Mouse (Mus musculus): ENCODE results near the gene Pebp1.
A peak's percentile ranks its signal among the peaks of the same experiment; 100 is the strongest.

Gene Pebp1

GRCm38 (mm10) chr5:117295011-117295410 is 7.6 kb upstream of the Pebp1 start:
- TF ChIP-seq GATA4 (IDR thresholded peaks at IDR 0.05; ENCODE audit: insufficient replicate concordance, low read length): peak; percentile 39; the same call in 1 of the 2 replicates

GRCm38 (mm10) chr5:117292547-117292946 is 5.1 kb upstream of the Pebp1 start:
- no peak for TF ChIP-seq GATA4 (IDR thresholded peaks at IDR 0.05; ENCODE audit: insufficient replicate concordance, low read length)

GRCm38 (mm10) chr5:117291312-117291711 is 3.9 kb upstream of the Pebp1 start:
- no peak for TF ChIP-seq GATA4 (IDR thresholded peaks at IDR 0.05; ENCODE audit: insufficient replicate concordance, low read length)

- no peak for TF ChIP-seq GATA4 (IDR thresholded peaks at IDR 0.05; ENCODE audit: insufficient replicate concordance, low read length)
These were observed 2.7 kb upstream of the Pebp1 start for GRCm38 (mm10) chr5:117290081-117290480.

- TF ChIP-seq GATA4 (IDR thresholded peaks at IDR 0.05; ENCODE audit: insufficient replicate concordance, low read length): no peak
These were observed 2.2 kb upstream of the Pebp1 start for GRCm38 (mm10) chr5:117289646-117290045.

GRCm38 (mm10) chr5:117286286-117286685 is 1.1 kb downstream of the Pebp1 start:
- TF ChIP-seq GATA4 (IDR thresholded peaks at IDR 0.05; ENCODE audit: insufficient replicate concordance, low read length): no peak

GRCm38 (mm10) chr5:117285266-117285665 is 2.2 kb downstream of the Pebp1 start:
- TF ChIP-seq GATA4 (IDR thresholded peaks at IDR 0.05; ENCODE audit: insufficient replicate concordance, low read length): no peak

GRCm38 (mm10) chr5:117284682-117285081 is 2.7 kb downstream of the Pebp1 start:
- TF ChIP-seq GATA4 (IDR thresholded peaks at IDR 0.05; ENCODE audit: insufficient replicate concordance, low read length): no peak

- no peak for TF ChIP-seq GATA4 (IDR thresholded peaks at IDR 0.05; ENCODE audit: insufficient replicate concordance, low read length)
These were observed 3.4 kb downstream of the Pebp1 start for GRCm38 (mm10) chr5:117284029-117284428.

GRCm38 (mm10) chr5:117282360-117282759 is 5.1 kb downstream of the Pebp1 start:
- TF ChIP-seq GATA4 (IDR thresholded peaks at IDR 0.05; ENCODE audit: insufficient replicate concordance, low read length): no peak

GRCm38 (mm10) chr5:117281536-117281935 is 5.9 kb downstream of the Pebp1 start:
- TF ChIP-seq GATA4 (IDR thresholded peaks at IDR 0.05; ENCODE audit: insufficient replicate concordance, low read length): no peak

- TF ChIP-seq GATA4 (IDR thresholded peaks at IDR 0.05; ENCODE audit: insufficient replicate concordance, low read length): no peak
These were observed 7.8 kb downstream of the Pebp1 start for GRCm38 (mm10) chr5:117279669-117280050.

- no peak for TF ChIP-seq GATA4 (IDR thresholded peaks at IDR 0.05; ENCODE audit: insufficient replicate concordance, low read length)
These were observed 8.4 kb downstream of the Pebp1 start for GRCm38 (mm10) chr5:117278809-117279668.

- TF ChIP-seq GATA4 (IDR thresholded peaks at IDR 0.05; ENCODE audit: insufficient replicate concordance, low read length): no peak
These were observed 9.6 kb downstream of the Pebp1 start for GRCm38 (mm10) chr5:117277784-117278183.

GRCm38 (mm10) chr5:117274817-117275216 is 12.6 kb downstream of the Pebp1 start:
- TF ChIP-seq GATA4 (IDR thresholded peaks at IDR 0.05; ENCODE audit: insufficient replicate concordance, low read length): no peak

GRCm38 (mm10) chr5:117271945-117272344 is 15.5 kb downstream of the Pebp1 start:
- no peak for TF ChIP-seq GATA4 (IDR thresholded peaks at IDR 0.05; ENCODE audit: insufficient replicate concordance, low read length)

GRCm38 (mm10) chr5:117269395-117269794 is 18.0 kb downstream of the Pebp1 start:
- TF ChIP-seq GATA4 (IDR thresholded peaks at IDR 0.05; ENCODE audit: insufficient replicate concordance, low read length): no peak

Measured in liver, adult (tissue).